Mouse (Mus musculus) CH12F3 (cell line): ENCODE results near the gene Wdr5b.

Source experiments
- in situ Hi-C: fragments of 300-500 bp; cut with MboI; formaldehyde crosslinking; loops from 2 replicates; pipeline ENCODE4 v1.14.3; 2020; ENCODE audit warnings: low sequenced_read_pairs

Wdr5b gene

GRCm38 (mm10) chr16:36069819-36070575, 29.0 kb downstream of the Wdr5b start:
- in situ Hi-C loops, result no loop called here

- in situ Hi-C loops, result no loop called here
Measured at GRCm38 (mm10) chr16:36071071-36071449, 30.1 kb downstream of the Wdr5b start.

GRCm38 (mm10) chr16:36071450-36072379, 30.7 kb downstream of the Wdr5b start, which contains the start of the genes Fam162a and Ccdc58:
Gene Fam162a, minus strand, starts transcription at chr16:36071594.
Gene Ccdc58, plus strand, starts transcription at chr16:36071685.
- in situ Hi-C loops, result no loop called here

DNA sequence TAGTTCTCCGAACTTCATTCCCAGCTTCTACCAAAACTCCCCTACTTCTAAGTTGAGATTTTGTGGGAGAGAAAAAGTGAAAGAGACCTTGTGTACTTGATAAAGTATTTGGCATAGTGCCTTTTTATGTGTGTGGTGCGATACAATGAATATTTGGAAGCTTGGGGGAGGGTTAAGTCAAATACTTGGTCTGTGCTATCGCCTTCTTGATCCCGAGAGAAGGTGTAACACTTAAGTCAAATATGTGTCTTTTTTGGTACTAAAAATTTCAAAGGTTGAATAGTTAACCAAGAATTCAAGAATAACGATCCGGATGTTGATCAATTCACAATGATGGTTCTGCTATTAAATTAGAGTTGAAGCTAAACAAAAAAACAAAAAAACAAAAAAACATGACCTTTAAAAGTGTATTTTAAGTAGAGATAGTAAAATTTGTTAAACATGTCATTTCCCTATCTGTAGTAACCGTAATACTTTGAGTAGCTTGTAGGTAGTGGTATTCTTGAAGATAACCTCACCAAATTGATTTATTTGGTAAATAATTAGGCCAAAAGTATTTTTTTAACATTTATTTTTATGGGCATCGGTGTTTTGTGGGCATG, 31.5 kb downstream of the Wdr5b start:
- in situ Hi-C loops, result no loop called here

- in situ Hi-C loops, result no loop called here
Measured at GRCm38 (mm10) chr16:36074772-36075171, 33.8 kb downstream of the Wdr5b start.

- in situ Hi-C loops, result no loop called here
Measured at GRCm38 (mm10) chr16:36079916-36080315, 38.9 kb downstream of the Wdr5b start.

- in situ Hi-C loops, result no loop called here
Measured at GRCm38 (mm10) chr16:36087846-36088245, 46.9 kb downstream of the Wdr5b start.

GRCm38 (mm10) chr16:36089065-36089464, 48.1 kb downstream of the Wdr5b start:
- in situ Hi-C loops, result no loop called here

- in situ Hi-C loops, result no loop called here
Measured at GRCm38 (mm10) chr16:36089850-36090616, 49.0 kb downstream of the Wdr5b start.

DNA sequence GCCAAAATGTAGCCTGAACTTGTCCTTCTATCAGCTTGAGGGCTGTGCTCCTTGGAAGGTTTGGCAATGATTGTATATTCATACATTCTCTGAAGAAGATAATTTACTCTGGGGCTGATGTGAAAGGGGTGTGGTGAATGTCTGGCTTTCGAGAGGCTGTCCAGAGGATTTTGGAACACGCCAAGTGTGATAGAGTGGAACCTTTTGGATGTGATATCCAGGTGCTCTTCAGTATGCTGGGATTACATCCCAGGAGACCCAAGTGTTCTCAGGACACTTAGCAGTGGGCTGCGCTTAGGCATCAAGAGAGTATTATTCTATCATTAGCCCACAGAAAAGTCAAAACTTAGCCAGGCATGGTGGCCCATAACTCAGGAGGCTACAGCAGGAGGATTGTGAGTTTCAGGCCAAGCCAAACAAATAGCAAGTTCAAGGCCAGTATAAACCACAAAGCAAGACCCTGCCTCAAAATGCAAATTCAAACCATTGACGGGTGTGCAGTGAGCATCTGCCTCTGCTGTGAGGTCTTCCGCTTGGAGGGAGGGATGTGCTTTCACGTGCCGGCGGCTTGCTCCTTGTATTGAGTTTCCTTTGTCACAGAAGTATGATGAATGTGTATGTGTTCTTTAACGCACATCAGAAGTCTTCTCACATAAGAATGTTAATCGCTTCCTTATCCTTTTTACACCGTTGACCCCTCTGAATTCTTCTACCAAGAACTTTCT, 50.0 kb downstream of the Wdr5b start:
- in situ Hi-C loops, result no loop called here
